Mouse (Mus musculus): ENCODE data around the gene Fbxo31. TPM values are rescaled to one million over a fixed set of nuclear protein-coding genes. Genes with fewer than 3 reads are reported as not detected.

The Fbxo31 gene
- polyA plus RNA-seq, 1 experiment from 2014 or later = 44.2 TPM

DNA sequence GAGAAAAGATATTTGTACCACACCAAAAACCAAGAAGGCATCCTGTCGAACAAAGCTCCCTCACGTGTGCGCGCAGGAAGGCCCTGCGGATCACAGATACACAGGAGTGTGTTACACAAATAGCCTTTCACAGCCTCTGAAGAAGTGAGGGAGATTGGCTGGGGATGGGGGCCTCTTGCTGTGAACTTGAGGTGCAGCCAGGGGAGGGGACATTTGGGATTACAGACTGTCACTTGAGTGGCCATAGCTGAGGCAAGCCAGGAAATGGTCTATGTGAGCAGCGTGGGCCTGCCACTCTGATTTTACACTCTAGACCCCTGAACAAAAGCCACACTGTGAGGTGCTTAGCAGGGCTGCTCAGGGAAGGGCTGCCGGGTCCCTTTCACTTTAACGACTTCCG, 66.9 kb downstream of the Fbxo31 start:
- Histone ChIP-seq H3K4me2 (no peak overlapping the region), H3K27me3 (replicated peaks) (peaks cover 38% of the 10 kb centered on the region), H3K9ac (replicated peaks) (no peak overlapping the region), H3K36me3 (no peaks in the 10 kb centered on the region), H3K4me3 (replicated peaks) (no peak overlapping the region), H3K9me3 (replicated peaks) (no peaks in the 10 kb centered on the region), H3K4me1 (no peaks in the 10 kb centered on the region), H3K27ac (replicated peaks) (no peak overlapping the region)
- WGBS = 60% methylated on average over 9 of the region's 9 CpGs
- ATAC-seq (ENCODE audit: low FRiP score) = no peak

Other genes starting within 250 kb of the Fbxo31 start
- not detected in 2 replicates for gene 1700018B08Rik, start 34.5 kb downstream of the Fbxo31 start, polyA plus RNA-seq (2015; fragmentation: Nextera tagmentation; extraction: Ambion mirVana)
- 315 and 351 TPM in 2 replicates for gene Map1lc3b, start 11.6 kb upstream of the Fbxo31 start, polyA plus RNA-seq (2015; fragmentation: Nextera tagmentation; extraction: Ambion mirVana)
- 16.7 and 21.3 TPM in 2 replicates for gene Zcchc14, start 74.1 kb upstream of the Fbxo31 start, polyA plus RNA-seq (2015; fragmentation: Nextera tagmentation; extraction: Ambion mirVana)
- gene Jph3, start 150.8 kb upstream of the Fbxo31 start, polyA plus RNA-seq (2015; fragmentation: Nextera tagmentation; extraction: Ambion mirVana) = 107 and 133 TPM in 2 replicates

Measured in neural tube, embryonic 15.5 days (tissue).